Mouse (Mus musculus): ENCODE data around the gene Timm17b.
"Not testable (repeated sequence)": the region's sequence is repeated elsewhere in the genome, so short reads cannot be mapped to it uniquely, and the experiment has no call there.

Gene Timm17b

DNA sequence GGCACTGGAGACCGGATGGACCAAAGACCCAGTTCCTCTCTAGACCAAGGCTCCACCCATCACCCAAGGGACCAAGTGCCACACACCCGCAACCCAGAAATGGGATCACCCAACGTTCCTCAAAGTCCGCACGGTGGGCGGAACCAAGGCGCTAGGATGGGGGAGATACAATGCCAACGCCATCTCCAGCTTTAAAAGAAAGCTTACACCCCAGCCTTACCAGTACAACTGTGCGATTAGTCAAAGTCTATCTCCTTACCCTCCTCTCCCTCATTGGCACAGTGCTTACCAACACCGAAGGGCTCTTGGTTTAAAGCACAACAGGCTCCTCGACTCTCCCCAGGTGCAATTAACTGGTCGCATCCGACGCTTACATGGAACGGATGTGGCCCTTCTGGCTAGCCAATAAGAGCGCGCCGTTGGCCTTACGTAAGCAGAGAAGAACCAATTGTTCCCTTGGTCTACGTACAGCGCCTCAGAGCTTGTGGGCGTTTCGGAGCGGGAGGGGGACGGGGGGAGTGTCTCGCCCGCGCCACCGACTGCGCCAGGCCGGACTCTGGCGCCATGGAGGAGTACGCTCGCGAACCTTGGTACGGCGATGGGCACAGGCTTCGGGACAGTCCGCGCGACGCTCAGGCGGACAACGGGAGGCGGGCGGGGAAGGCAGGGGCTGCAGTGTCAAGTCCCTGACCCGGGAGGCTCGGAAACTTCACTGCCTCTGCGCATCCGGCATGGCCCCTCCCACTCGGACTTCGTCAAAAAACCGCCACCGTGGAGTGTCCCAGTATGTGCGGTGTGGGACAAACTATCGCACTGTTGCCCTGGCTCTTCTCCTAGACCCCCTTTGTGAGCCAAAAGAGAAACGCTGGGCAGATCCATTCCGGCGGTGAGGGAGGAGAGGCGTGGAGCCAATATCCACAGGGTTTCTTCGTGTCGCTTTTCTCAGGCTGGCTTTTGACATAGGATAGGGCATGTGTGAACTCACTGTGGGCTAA, at the start of gene Timm17b, which contains the start of gene Pqbp1:
Gene Timm17b (plus strand): TSS at position 478 of the 995 bp plus-strand sequence.
Gene Pqbp1 (minus strand): TSS at position 390 of the 995 bp plus-strand sequence.
- peak; percentile 89 for DNase-seq (ENCODE audit: low spot score)

- DNase-seq (ENCODE audit: low spot score) = no peak
Observed at GRCm38 (mm10) chrX:7854578-7854977, 44.6 kb upstream of the Timm17b start.

GRCm38 (mm10) chrX:7859191-7859753, 39.9 kb upstream of the Timm17b start:
- peak; percentile 29 for DNase-seq (ENCODE audit: low spot score)

- no peak for DNase-seq (ENCODE audit: low spot score)
Observed at GRCm38 (mm10) chrX:7863181-7863580, 36.0 kb upstream of the Timm17b start.

DNA sequence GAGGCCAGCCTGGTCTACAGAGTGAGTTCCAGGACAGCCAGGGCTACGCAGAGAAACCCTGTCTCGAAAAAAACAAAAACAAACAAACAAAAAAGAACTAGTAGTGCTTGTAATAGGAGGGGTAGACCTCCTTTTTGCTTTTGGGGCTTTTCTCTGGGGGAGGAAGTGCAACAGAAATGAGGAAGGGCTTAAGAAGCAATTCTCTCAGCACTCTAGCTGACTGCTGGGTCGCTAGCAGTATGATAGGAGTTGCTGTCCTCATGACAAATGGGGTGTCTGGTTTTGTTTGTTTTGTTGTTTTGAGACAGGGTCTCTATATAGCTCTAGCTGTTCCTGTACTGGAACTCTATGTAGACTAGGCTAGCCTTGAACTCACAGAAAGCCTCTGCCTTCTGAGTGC, 34.6 kb upstream of the Timm17b start:
- no peak for DNase-seq (ENCODE audit: low spot score)

DNA sequence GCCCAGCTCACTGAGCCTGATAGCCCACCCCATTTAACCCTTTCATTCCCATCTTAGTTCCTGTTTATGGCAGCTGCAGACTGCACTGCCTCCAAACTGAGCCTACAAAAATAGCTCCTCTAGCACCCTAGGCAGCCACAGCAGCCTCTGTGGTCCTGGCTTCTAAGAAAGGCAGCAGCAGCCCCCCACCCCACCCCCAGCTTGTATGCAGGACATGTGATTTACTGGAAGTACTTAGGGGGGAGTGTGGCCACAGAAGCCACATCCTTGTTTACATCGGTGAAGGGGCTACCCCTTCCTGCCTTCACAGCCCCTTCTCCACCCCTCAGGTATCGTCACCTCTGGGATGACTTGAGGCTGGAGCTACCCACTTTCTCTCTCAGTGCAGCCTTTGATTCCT, 33.8 kb upstream of the Timm17b start:
- no peak for DNase-seq (ENCODE audit: low spot score)

GRCm38 (mm10) chrX:7865786-7866185, 33.4 kb upstream of the Timm17b start:
- no peak for DNase-seq (ENCODE audit: low spot score)

GRCm38 (mm10) chrX:7867141-7867540, 32.0 kb upstream of the Timm17b start:
- DNase-seq (ENCODE audit: low spot score) = no peak

GRCm38 (mm10) chrX:7868506-7868905, 30.7 kb upstream of the Timm17b start:
- DNase-seq (ENCODE audit: low spot score) = no peak

DNA sequence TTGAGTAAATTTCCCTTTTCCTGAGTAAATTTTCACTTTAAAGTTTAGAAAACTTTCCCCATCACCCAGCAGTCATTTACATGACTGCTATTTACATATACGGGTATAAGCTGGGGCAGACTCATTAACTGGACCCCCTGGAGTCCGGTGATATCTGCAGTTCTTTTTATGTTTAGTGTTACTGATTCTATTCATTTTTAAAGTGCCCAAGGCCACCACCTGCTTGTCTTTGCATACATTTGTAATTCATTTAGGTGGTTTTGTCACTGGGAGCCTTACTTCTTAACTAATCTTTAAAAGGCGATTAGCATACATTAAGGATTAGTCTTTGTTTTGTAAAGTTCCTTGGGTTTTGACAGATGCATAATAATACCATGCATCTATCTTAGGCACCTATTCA, 29.3 kb upstream of the Timm17b start:
- no peak for DNase-seq (ENCODE audit: low spot score)

GRCm38 (mm10) chrX:7878007-7878419, 21.1 kb upstream of the Timm17b start, which contains the start of gene Pim2:
Gene Pim2, plus strand, starts transcription at chrX:7878262.
- peak; percentile 73 for DNase-seq (ENCODE audit: low spot score)

GRCm38 (mm10) chrX:7878495-7878894, 20.7 kb upstream of the Timm17b start:
- no peak for DNase-seq (ENCODE audit: low spot score)

GRCm38 (mm10) chrX:7879819-7880218, 19.3 kb upstream of the Timm17b start:
- peak; percentile 43 for DNase-seq (ENCODE audit: low spot score)

DNA sequence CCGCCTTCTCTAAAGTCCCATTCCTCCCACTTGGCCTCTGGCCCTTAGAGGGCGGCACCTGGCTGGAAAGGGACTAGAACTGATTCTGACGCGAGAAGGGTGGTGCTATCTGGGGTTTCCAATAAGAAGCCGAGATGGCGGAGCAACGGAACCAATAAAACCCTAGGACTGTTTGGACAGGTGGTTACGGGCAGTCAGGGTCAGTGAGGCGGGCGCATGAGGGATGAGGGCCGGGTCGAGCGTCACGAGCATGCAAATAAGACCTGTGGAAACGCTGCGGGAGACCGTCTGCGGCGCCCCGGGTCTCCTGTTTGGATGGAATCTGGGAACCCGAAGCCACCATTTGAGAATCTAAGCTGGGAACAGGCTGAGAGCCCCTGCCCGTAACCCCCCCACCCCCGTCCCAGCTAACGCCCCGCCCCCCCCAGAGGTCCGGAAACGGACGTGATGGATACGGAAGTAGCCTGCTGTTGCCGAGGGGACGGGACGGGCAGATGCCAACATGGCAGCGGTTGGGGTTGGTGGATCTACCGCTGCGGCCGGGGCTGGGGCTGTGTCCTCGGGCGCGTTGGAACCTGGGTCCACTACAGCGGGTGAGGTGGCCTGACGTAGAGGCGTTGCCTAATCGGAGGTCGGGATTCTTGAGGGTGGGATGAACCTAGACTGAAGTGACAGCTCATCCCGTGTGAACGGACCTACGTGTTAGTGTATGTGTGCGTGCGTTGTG, 15.2 kb upstream of the Timm17b start, which contains the start of gene Slc35a2:
Gene Slc35a2 (plus strand): TSS at position 188 of the 727 bp plus-strand sequence.
- DNase-seq (ENCODE audit: low spot score) = peak; percentile 89

GRCm38 (mm10) chrX:7898211-7898610, 946 bp upstream of the Timm17b start:
- no peak for DNase-seq (ENCODE audit: low spot score)

- no peak for DNase-seq (ENCODE audit: low spot score)
Observed at GRCm38 (mm10) chrX:7904441-7904840, 5.3 kb downstream of the Timm17b start.

DNA sequence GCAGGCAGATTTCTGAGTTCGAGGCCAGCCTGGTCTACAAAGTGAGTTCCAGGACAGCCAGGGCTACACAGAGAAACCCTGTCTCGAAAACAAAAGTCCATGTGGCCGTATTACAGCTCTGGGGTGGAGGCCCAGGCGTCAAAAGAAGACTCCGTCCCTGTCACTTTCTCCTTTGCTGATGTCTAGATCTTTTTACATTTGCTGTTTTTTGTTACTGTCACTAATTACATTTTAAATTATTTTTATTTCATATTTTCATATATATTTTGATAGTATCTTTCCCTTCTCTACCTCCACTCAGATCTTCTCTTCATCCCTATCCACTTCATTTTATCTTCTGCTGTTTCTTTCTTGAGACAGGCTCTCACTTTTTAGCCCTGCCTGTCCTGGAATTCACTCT, 8.6 kb downstream of the Timm17b start, which contains the start of gene Gm10491:
Gene Gm10491 (minus strand): TSS at position 101 of the 400 bp plus-strand sequence.
- no peak for DNase-seq (ENCODE audit: low spot score)

DNA sequence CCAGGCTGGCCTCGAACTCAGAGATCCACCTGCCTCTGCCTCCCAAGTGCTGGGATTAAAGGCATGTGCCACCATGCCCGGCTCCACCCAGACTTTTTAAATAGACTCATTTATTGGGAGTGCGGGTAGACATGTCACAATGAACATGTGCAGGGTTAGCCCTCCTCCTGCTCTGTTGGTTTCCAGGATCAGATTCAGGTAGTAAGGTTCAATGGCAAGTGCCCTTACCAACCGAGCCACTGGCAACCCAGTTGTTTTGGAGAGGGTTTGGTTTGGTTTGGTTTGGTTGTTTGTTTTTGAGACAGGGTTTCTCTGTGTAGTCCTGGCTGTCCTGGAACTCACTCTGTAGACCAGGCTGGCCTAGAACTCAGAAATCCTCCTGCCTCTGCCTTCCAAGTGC, 10.1 kb downstream of the Timm17b start, which contains the start of gene Gm10490:
Gene Gm10490 (plus strand): TSS at position 301 of the 400 bp plus-strand sequence.
- DNase-seq (ENCODE audit: low spot score) = not testable (repeated sequence)

GRCm38 (mm10) chrX:7910473-7910872, 11.3 kb downstream of the Timm17b start:
- DNase-seq (ENCODE audit: low spot score) = no peak

DNA sequence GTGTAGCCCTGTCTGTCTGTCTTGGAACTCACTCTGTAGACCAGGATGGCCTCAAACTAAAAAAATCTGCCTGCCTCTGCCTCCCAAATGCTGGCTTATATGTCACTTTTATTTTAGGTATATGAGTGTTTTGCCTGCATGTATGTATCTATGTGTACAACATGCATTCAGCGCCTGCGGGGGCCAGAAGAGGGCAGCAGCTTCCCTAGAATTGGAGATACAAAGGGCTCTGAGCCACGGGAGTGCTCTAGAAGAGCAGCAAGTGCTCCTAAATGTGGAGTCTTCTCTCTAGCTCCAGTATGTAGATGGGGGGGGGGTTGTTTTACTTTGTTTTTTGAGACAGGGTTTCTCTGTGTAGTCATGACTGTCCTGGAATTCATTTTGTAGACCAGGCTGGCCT, 16.5 kb downstream of the Timm17b start:
- not testable (repeated sequence) for DNase-seq (ENCODE audit: low spot score)

GRCm38 (mm10) chrX:7917960-7918359, 18.8 kb downstream of the Timm17b start:
- not testable (repeated sequence) for DNase-seq (ENCODE audit: low spot score)
